Mouse (Mus musculus): ENCODE measurements around the gene Peak1.

DNA sequence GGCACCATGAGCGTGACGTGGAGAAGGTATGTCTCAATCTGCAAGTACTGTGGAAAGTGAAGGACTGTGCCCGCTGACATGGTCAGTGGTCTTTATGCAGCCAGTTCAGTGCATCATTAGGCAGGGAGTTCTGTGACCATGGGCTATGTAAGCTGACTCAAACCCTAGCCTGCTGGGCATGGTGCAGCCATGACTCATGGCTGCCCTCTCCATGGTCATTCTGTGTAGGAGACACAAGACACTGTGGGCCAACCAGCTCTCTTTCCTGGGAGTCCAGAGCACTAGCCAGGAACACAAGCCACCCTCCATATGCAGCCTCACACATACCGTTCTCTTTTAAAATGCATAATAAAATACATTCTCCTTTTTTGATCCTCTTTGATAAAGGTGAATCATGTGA lies 213.6 kb downstream of the Peak1 start:
- TF ChIP-seq CTCF (IDR thresholded peaks at IDR 0.05; ENCODE audit: extremely low read depth, insufficient read depth, insufficient read length, insufficient replicate concordance) (no peak), POLR2A (IDR thresholded peaks at IDR 0.05; ENCODE audit: low read depth, low read length) (no peak)
